Mouse (Mus musculus): ENCODE measurements at regions not wholly inside any gene's neighbourhood (a gene's known extent, or its start where the extent isn't known, plus 50 kb on each side); places are given as distances from the start of the nearest gene placed in this dataset.

DNA sequence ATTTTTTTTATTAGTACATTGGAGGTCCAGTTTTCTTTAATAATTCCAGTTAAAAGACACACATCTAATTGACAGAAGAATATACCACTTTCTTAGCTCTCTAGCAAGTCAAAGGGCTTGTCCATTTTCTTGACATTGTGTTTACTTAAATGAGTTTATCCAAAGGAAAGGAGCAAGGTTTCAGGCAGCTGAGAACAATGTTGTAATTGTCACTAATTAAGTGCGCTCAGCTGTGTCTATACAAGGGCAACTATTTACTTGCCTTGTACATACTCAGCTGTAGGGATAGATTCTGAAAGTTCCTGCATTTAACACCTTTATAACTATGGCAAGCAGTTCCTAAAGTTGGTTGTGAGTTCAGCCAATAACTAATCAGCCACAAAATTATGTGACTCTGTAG lies 198.0 kb upstream of the Gm49339 start:
- TF ChIP-seq NRF1 (IDR thresholded peaks at IDR 0.05; ENCODE audit: low read depth, low read length) (no peak), ETS1 (conservative IDR thresholded peaks at IDR 0.05; ENCODE audit: low read depth, low read length) (no peak), TCF12 (IDR thresholded peaks at IDR 0.05; ENCODE audit: low read depth, low read length) (no peak), HCFC1 (IDR thresholded peaks at IDR 0.05; ENCODE audit: low read depth, low read length) (no peak), CTCF (conservative IDR thresholded peaks at IDR 0.05 in 1 of 2, IDR thresholded peaks at IDR 0.05 in 1 of 2; ENCODE audit: low read depth in 2 of 2, low read length in 2 of 2) (no peak), EP300 (IDR thresholded peaks at IDR 0.05; ENCODE audit: low read length) (no peak), MAZ (IDR thresholded peaks at IDR 0.05; ENCODE audit: low read depth, low read length) (no peak), USF2 (conservative IDR thresholded peaks at IDR 0.05; ENCODE audit: low read depth, low read length) (no peak), USF1 (IDR thresholded peaks at IDR 0.05; ENCODE audit: low read depth, low read length) (no peak), TBP (conservative IDR thresholded peaks at IDR 0.05; ENCODE audit: low read depth, low read length) (no peak)
